Mouse (Mus musculus) left cerebral cortex, adult 8-10 months (tissue): ENCODE data around the gene Vps11. TPM values are rescaled to one million over a fixed set of nuclear protein-coding genes. Genes with fewer than 3 reads are reported as not detected.
A peak's percentile ranks its signal among the peaks of the same experiment; 100 is the strongest.
"Not testable (repeated sequence)": the region's sequence is repeated elsewhere in the genome, so short reads cannot be mapped to it uniquely, and the experiment has no call there.

Experiments used
- DNase-seq, 2 experiments: peaks; one replicate each; pipeline ENCODE4 v3.0.0; 2022; ENCODE audit warnings: low spot score in 2 of 2
- total RNA-seq, 4 experiments: library from RNA; stranded (reverse); gene quantifications; 2 replicates each; pipeline ENCODE4 v1.2.4; 2022

The Vps11 gene
- total RNA-seq, 4 experiments from 2014 or later, result 61.9 to 66.7 (median 63.5) TPM

DNA sequence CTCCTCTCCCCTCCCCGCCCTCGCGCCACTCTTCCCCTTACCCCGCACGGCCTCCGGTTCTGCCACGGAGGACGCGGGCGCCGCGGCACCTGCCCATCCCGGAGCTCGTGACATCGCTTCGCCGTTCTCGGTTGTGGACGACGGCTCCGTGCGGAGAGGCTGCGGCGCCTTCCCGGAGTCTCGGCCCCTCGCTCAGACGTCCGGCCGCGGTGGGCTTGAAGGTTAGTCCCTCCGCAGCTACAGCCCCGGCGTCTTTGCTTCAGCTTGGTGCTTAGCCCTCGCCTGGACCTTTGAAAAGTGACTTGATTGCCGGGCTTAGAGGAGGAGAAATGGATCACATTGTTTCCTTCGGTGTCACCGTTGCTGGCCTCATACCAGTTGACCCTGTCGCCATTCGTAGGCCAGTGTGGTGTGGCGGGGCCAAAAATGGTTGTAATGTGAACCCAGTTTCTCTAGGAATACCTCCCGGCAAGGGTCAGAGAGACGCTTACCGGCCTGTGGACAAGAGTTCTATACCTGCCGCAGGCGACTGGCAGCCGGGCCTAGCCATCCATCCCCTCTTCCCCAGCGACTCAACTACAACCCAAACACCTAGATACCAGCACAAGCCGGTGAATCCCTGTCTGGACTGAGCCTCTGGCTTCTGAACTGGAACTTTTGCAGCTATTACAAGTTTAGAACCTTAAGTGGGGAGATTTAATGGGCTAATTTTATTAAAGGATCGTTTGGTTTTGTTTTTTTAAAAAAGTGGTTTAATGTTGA, 26.0 kb downstream of the Vps11 start:
- DNase-seq, result no peak

- peak; percentile 99 for DNase-seq
These were observed 26.8 kb downstream of the Vps11 start, which contains the start of gene H2afx for GRCm38 (mm10) chr9:44334396-44335330. Gene H2afx (plus strand): TSS chr9:44334694.

GRCm38 (mm10) chr9:44332918-44333638, 28.4 kb downstream of the Vps11 start:
- no peak for DNase-seq

DNA sequence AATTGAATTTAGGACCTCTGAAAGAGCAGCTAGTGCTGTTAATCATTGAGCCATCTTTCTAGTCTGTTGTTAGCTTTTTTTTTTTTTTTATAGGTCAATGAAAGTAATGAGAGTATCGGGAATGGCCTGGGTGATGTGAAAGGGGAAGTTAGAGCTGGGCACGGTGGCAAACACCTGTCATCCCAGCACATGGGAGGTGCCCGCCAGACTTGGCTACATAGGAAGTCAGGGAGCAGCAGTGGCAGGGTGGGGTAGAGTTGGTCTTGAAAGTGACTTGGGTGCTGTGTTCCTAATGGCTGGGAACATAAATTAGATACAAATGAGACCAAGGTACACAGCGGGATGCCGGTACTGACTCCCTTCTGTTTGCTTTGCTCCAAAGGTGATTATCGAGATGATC, 30.7 kb downstream of the Vps11 start:
- no peak for DNase-seq

DNA sequence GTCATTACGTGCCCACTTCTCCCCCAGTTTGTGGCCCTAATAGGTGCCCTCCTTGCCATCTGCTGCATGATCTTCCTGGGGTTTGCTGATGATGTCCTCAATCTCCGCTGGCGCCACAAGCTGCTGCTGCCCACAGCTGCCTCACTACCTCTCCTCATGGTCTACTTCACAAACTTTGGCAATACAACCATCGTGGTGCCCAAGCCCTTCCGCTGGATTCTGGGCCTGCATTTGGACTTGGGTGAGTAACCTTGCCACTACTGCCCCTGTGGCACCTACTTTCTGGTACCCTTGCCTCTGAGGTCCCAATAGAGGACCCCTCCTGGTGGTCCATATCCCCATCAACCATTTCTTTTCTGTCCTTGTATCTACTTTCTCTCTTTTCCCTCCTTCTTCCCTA, 33.5 kb downstream of the Vps11 start:
- DNase-seq, result no peak

DNA sequence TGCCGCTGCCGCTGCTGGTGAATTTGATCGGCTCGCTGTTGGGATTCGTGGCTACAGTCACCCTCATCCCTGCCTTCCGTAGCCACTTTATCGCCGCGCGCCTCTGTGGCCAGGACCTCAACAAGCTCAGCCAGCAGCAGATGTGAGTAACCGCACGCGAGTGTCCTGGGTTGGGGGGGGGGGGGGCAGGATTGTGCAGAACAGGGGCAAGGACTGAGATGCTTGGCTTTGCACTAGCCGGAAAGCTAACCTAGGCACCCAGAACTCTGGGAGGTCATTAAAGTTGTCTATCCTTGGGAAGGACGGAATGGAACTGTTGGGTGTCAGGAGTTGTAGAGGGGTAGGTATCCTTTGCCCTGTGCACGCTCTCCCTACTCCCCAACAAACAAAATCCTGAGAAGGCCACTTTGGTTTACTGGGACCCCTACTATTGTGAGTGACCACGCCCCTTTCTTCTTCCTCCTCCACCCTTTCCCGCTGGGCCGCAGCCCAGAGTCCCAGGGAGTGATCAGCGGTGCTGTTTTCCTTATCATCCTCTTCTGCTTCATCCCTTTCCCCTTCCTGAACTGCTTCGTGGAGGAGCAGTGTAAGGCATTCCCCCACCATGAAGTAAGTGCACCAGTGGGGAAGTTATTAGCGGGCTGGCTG, 34.3 kb downstream of the Vps11 start:
- no peak for DNase-seq

DNA sequence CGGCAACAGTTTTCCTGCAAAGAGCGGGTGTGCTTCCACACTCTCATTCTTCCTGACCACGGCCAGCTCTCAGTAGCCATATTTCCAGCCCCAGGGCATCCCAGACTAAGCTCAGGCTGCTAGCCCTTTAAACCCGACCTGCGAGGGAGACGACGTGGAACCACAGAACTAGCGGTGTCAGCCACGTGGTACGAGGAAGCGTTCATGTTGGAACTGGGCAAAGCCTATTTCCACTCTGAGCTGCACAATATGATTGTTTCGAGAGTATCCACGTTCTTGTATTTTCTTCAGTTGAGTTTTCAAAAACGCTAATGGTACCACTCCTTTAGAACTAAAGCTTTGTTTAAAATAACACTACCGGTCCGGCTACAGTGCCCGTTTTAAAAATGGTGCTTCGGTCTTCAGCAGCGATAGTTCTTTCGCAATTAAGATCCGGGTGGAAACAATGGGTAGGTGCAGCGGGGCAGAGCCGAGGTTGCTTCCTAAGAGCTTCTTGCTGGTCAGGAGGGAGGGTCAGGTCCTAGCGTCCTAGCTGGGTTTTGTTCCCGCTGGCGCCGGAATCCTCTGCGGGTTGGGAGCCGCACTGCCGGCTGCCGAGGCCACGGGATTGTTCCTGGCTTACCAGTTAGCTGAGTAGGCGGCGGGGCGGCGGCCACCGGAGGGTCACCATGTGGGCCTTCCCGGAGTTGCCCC, 35.0 kb downstream of the Vps11 start:
- DNase-seq, result peak; percentile 78 to 82

DNA sequence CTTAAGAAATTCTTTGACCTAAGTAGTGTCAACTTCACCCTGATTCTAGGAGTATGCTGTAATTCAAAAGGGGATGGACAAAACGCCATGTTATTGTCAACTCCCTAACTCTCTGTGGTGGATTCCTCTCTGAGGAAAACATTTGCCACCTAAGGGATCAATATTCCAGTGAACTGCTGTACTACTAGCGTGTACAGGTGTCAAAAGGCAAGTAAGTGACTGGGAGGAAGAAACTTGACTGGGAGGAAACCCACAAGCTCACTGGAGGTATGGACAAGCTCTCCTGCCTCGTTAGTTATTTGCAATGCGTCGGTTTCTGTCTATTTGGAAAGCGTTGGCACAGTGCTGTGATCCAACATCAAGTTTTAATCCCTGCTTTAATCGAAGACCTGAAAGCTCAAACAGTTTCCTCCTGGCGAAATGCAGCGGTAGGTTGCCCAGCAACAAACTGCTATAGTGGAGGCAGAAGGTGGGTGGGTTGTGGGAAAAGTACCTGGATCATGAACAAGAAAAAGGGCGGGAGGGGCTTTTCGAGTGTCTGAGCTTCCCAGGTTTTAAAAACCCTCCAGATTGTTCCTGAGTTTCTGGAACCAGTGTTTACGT, 35.6 kb downstream of the Vps11 start, which contains the start of gene Dpagt1:
TSS of gene Dpagt1 (plus strand) at position 252 of the 603 bp plus-strand sequence.
- DNase-seq, result no peak

- DNase-seq, result not testable (repeated sequence)
These were observed 36.3 kb downstream of the Vps11 start for GRCm38 (mm10) chr9:44325032-44325767.

- DNase-seq, result no peak
These were observed 37.3 kb downstream of the Vps11 start for GRCm38 (mm10) chr9:44324147-44324546.

DNA sequence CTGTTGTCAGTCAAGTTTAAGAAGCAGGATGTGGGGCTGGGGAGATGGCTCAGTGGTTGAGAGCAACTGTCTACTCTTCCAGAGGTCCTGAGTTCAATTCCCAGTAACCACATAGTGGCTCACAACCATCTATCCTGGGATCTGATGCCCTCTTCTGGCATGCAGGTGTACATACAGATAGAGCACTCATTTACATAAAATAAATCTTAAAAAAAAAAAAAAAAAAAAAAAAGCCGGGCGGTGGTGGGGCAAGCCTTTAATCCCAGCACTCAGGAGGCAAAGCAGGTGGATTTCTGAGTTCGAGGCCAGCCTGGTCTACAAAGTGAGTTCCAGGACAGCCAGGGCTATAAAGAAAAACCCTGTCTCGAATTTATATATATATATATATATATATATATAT, 37.8 kb downstream of the Vps11 start:
- DNase-seq, result not testable (repeated sequence)

GRCm38 (mm10) chr9:44320799-44321133, 40.7 kb downstream of the Vps11 start:
- peak in 1 of 2 experiments; percentile 55 for DNase-seq

DNA sequence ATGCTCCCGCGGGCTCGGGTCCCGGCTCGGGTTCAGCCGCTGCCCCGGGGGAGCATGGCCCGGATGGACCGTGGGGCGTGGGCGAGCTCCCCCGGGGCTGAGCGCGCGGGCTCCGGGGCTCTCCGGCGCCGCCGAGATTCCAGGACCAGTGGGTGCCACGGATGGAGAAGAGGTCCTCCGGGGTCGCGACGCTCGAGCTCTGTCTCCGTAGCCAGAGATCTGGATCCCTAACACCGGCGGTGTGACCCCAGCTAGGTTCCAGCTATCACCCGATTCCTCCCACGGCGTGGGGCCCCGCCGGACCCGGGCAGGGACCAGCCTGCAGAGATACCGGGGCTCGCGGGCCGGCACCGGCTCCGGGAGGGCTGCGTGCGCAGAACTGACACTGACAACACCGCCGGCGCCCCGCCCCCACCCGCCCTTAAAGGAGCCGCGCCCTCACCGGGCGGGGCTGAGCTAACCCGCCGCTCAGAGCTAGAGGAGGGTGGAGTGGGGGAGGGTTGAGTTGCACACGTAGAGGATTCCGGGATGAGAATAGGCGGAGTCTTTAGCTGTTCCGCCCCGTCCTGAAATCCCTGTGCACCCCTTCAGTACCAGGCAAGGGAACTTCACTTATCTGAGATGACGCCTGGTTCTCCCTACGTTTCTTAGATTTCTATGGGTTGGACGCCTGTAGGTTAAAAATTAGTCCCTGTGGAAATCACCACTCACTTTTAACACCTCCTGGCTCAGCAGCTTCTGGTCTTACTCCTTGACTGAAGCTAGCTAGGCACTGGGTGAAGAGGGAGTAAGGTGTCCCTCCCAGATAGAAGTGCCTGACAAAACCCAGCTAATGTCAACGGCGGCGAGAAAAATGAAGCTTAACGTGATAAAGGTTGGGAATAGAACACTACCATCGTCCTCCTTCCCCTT, 41.3 kb downstream of the Vps11 start, which contains the start of gene C2cd2l:
TSS of gene C2cd2l (minus strand) at position 399 of the 912 bp plus-strand sequence.
- peak; percentile 68 to 95 for DNase-seq

DNA sequence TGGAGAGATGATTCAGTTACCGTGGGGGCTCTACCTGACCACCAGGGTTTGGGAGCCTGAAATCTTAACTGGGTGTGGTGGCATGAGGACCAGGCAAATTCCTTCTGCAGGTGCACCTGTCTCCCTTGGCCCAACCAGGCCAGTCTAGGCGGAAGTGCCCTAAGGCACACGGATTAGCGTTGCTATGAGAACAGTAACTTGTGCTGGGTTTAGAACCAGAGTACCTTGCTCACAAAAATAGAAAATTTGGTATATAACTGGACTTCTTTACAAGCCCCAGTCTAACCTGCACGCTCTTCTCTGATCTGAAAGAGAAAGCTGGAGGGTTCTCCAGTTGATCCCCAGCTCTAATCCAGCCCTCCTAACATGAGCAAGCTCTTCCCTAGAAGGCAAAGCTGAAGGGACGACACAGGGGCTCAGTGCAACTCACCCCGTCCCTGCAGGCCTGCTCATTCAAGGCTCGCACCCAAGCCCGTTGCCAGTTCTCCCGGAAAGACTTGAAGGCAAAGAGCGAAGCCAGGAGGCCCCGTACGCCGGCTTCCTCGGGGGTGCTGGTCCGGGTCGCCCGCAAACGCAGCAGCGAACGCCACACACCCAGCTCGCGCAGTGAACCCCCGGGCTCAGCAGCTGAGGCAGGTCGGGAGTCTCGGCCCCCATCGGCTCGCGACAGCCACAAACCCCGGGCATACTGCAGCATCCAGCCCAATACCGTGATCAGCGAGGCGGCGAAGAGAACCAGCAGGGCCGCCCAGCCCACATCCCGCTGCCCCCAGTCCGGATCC, 42.2 kb downstream of the Vps11 start:
- no peak for DNase-seq

DNA sequence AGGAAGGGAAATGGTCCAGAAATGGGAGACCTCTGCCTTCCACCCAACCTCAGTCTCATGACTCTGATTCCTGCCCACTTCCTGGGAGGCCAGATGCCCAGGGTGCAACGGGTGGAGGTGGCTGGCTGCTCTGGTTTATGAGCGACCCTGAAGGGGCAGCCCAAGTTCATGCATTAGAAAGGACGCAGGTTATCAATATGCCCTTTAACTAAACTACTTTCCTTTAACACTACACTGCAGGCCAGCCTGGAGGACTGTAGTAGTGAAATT, 42.7 kb downstream of the Vps11 start:
- DNase-seq, result no peak

DNA sequence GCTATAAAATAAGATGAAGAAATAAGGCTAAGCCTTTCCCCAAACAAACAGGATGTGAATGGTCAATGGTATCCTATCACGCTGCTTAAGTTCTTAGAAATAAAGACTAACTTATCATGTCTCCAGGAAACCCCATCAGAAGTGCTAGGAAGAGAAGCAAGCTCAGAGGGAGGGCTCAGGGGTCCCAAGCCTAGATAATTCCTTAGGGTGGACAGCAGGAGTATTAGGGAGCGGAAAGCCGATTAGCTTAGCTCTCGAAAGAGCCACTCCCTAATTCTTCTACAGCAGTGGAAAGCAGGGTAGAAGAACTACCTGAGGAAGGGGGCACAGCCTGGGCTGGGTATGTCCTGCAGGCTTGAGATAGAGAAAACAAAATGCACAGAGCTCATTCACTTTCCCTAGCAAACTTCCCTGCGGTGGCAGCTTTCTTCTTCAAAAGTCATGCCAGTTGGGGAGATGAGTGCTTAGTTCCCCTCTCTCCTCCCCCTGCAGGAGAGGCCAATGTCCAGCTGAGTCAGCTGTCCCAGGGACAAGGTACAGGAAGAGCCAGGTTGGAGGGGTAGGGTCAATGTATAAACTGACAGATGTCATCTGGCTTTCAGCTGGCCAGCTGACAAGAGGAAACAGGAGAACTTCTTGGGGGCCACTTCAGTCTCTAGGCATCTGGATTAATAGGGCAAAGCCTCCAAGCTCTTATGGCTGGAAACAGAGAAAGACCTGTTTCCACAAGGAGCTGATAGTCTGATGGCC, 43.2 kb downstream of the Vps11 start:
- DNase-seq, result no peak

DNA sequence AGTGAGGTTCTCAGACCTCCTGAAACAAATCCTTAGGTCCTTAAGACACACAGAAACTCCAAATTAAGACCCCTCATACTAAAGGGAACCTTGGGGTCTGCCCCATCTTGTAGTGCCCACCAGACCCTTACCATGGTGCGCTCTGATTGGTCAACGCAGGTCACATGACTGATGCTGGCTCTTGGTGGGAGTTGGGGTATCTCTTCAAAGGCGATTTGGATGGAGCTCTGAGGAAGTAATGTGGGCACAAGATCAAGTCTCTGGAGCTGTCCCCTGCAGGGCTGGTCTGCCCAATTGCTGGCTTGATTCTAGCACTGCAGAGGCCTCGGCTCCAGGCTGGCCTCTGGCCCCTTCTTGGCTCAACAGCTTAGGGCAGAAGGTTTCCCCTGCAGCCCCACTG, 44.0 kb downstream of the Vps11 start:
- no peak for DNase-seq
